Mouse (Mus musculus): ENCODE measurements around the gene Rock2.

DNA sequence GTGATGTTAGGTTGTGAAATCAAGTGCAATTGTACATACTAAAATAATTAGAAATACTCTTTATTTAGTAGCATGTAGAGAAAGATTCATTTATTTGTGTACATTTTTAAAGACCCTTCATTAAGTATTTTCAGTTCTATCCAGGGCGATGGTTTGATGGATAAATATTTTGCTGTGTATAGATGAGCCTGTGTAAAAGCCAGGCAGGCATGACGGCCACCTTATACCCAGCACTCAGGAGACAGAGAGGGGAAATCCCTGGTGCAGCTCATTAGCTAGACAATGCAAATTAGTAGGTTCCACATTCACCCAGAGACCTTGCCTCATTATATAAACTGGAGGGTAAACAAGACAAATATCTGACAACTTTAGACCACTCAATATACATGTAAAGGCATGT lies 68.7 kb downstream of the Rock2 start:
- no peak for TF ChIP-seq POLR2A (IDR thresholded peaks at IDR 0.05; ENCODE audit: insufficient read depth, low read length)
- no peak for TF ChIP-seq CTCF (IDR thresholded peaks at IDR 0.05; ENCODE audit: low read depth, low read length)
- no peak for TF ChIP-seq EP300 (IDR thresholded peaks at IDR 0.05; ENCODE audit: insufficient read depth, low read depth, low read length)

Data from ES-Bruce4 (cell line).